Mouse (Mus musculus) midbrain, embryonic 16.5 days (tissue): ENCODE results near the gene Trim56. TPM values are rescaled to one million over a fixed set of nuclear protein-coding genes. Genes with fewer than 3 reads are reported as not detected.
"Not testable (repeated sequence)": the region's sequence is repeated elsewhere in the genome, so short reads cannot be mapped to it uniquely, and the experiment has no call there.

Experiments used
- ATAC-seq: fragments of 200-750 bp; cut with Nextera tagmentation; 2 replicates; pipeline ENCODE4 v1.8.0; 2017; ENCODE audit warnings: moderate TSS enrichment
- H3K27ac ChIP-seq: fragments of 300-500 bp; sonication (generic); 2 replicates; pipeline ENCODE4 v1.5.1; 2014; ENCODE audit warnings: mild to moderate bottlenecking, low read length, mixed read lengths
- H3K27me3 ChIP-seq: fragments of 300-500 bp; sonication (generic); 2 replicates; pipeline ENCODE4 v1.6.1; 2014; ENCODE audit warnings: low read depth, low read length, mixed read lengths; ENCODE audit not compliant: control insufficient read depth, insufficient read depth
- H3K36me3 ChIP-seq: fragments of 300-500 bp; sonication (generic); 2 replicates; pipeline ENCODE4 v1.6.1; 2014; ENCODE audit warnings: mild to moderate bottlenecking, low read length, moderate library complexity, mixed read lengths; ENCODE audit not compliant: control insufficient read depth, insufficient read depth
- H3K4me1 ChIP-seq: fragments of 300-500 bp; sonication (generic); 2 replicates; pipeline ENCODE4 v1.6.1; 2014; ENCODE audit warnings: mild to moderate bottlenecking, low read length, mixed read lengths; ENCODE audit not compliant: control insufficient read depth, insufficient read depth
- H3K4me2 ChIP-seq: fragments of 300-500 bp; sonication (generic); 2 replicates; pipeline ENCODE4 v1.6.1; 2014; ENCODE audit warnings: mild to moderate bottlenecking, low read length, mixed read lengths
- H3K4me3 ChIP-seq: fragments of 300-500 bp; sonication (generic); 2 replicates; pipeline ENCODE4 v1.5.1; 2014; ENCODE audit warnings: low read depth, mild to moderate bottlenecking, low read length, moderate library complexity, mixed read lengths
- H3K9ac ChIP-seq: fragments of 300-500 bp; sonication (generic); 2 replicates; pipeline ENCODE4 v1.6.1; 2014; ENCODE audit warnings: low read depth, low read length, mixed read lengths
- H3K9me3 ChIP-seq: fragments of 300-500 bp; sonication (generic); replicated peaks from 2 replicates; pipeline ENCODE4 v1.6.1; 2014; ENCODE audit warnings: mild to moderate bottlenecking, low read length, mixed read lengths; ENCODE audit not compliant: control insufficient read depth, poor library complexity, severe bottlenecking
- WGBS: fragments of 180-500 bp; shearing (Covaris S2); extraction: QIAGEN DNeasy Blood & Tissue Kit; methylation state at CpG from one replicate; pipeline ENCODE4 v1.1.7; 2014; 5-methylcytosine and 5-hydroxymethylcytosine counted together
- polyA plus RNA-seq: library from polyadenylated mRNA; unstranded; fragments of >200 nt; fragmentation: Nextera tagmentation; extraction: Ambion mirVana; gene quantifications from 2 replicates; pipeline ENCODE4 v1.2.1, GENCODE M21; 2015

Gene Trim56
- polyA plus RNA-seq, 1 experiment from 2014 or later: 1.8 TPM

DNA sequence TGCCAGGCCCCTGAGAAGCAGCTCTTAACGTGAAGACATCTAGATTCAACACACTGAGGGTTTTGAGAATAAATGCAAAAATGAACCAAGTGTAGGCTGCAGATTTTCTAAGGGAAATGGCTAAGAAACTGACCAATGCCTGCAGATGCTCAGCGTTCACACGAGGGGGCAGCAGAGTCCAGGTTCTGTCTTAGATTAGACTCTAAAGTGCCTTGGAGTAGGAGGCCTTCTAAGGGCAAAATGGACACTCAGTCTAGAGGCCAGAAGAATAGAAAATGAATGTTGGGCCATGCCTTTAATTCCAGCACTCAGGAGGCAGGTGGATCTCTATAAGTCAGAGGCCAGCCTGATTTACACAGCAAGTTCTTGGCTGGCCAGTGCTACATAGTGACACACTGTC, 15.5 kb upstream of the Trim56 start:
- no peak overlapping the region for H3K4me2 ChIP-seq
- WGBS: 2% methylated on average over 3 of the region's 3 CpGs
- H3K4me1 ChIP-seq: no peaks in the 10 kb centered on the region
- peak; percentile 54; the same call in 1 of the 2 replicates for ATAC-seq
- no peak overlapping the region for H3K4me3 ChIP-seq
- H3K27me3 ChIP-seq: no peaks in the 10 kb centered on the region
- no peaks in the 10 kb centered on the region for H3K36me3 ChIP-seq
- no peaks in the 10 kb centered on the region for H3K9me3 ChIP-seq
- no peak overlapping the region for H3K9ac ChIP-seq
- H3K27ac ChIP-seq: no peak overlapping the region

DNA sequence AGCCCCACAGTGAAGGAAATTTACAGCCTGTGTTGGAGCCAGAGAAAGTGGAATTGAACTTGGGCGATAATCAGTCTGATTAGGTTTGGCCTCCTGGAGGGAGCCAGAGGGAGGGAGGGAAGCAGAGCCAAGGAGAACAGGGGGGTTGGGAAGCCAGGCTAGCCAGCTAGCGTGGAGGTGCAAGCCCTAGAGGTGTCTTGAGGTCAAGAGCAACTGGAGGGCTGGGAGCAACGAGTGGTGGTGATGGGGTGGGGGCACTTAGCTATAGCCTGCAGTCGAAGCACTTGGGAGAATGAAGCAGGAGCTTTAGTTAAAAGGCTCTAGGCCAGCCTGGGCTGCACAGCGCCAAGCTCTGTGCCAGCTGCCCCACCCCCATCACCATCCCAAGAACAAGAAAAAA, 13.3 kb upstream of the Trim56 start:
- Histone ChIP-seq H3K27me3 (no peaks in the 10 kb centered on the region), H3K4me1 (no peaks in the 10 kb centered on the region), H3K9me3 (no peaks in the 10 kb centered on the region), H3K36me3 (no peaks in the 10 kb centered on the region), H3K4me3 (no peak overlapping the region), H3K4me2 (no peak overlapping the region), H3K27ac (no peak overlapping the region), H3K9ac (no peak overlapping the region)
- no peak for ATAC-seq
- WGBS: 39% methylated on average over 5 of the region's 5 CpGs

DNA sequence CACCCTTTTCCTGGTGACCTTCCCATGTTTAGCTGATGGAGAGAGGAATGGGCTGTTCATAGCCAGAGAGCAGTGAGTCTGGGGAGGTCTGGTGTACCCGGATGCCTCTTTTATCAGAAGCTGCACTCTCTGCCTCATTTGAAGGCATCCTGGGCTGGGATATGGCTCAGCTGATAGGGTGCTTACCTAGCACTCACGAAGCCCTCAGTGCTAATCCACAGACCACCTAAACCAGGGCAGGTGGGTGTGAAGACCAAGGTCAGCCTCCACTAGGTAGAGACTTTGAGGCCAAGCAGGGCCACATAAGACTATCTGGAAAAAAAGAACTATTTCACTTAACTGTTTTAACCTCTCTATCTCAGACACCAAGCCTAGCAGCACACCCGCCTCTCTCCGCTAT, 7.5 kb upstream of the Trim56 start:
- no peak overlapping the region for H3K9ac ChIP-seq
- no peak overlapping the region for H3K4me2 ChIP-seq
- H3K4me3 ChIP-seq: no peak overlapping the region
- peak overlapping the region; percentile 81 for H3K27ac ChIP-seq
- no peaks in the 10 kb centered on the region for H3K36me3 ChIP-seq
- H3K27me3 ChIP-seq: no peaks in the 10 kb centered on the region
- H3K4me1 ChIP-seq: peaks cover 14% of the 10 kb centered on the region
- no peak for ATAC-seq
- 70% methylated on average over 4 of the region's 4 CpGs for WGBS
- no peaks in the 10 kb centered on the region for H3K9me3 ChIP-seq

DNA sequence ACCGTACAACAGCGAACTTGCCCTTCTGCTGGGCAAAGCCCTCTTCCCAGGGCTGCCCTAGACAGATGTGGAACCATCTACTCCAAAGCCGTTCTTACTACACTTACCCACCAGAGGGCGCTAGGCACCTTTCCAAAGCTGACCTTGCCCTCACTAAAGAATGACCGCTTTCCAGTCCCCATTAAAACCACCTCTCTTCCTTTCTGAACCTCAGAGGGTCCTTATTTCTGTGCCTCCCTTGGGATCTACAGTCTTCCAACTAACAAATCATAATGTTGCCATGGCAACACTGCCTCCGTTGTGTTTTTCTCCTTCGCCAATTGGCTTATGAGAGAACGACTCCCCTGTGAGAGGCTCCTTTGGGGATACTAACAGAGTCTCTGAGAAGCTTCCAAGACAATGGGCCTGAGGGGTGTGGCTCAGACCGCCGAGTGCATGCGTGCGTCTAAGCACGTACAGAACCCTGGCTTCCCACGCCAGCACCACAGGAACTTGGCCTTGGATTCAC, 6.7 kb upstream of the Trim56 start:
- 4% methylated on average over 14 of the region's 14 CpGs for whole genome bisulfite sequencing
- Histone ChIP-seq H3K4me3 (no peak overlapping the region), H3K9me3 (no peaks in the 10 kb centered on the region)

DNA sequence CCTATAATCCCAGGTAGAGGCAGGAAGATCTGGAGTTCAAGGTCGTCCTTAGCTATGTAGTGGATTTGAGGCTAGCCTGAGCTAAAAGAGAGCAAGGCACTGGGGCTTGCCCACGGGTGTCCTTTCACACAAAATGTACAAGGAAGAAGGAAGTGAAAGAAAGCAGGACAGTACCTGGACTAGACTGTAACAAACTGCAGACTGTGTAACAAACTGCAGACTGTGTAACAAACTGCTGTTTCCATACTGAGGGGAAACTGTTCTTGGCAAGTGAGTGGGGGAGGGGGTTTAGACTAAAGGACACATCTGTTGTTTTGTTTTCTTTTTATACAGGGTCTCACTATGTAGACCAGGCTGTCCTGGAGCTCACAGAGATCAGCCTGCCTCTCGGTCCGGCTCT, 5.3 kb upstream of the Trim56 start:
- Histone ChIP-seq H3K4me1 (peaks cover 16% of the 10 kb centered on the region), H3K36me3 (no peaks in the 10 kb centered on the region), H3K27me3 (no peaks in the 10 kb centered on the region), H3K4me3 (no peak overlapping the region), H3K9ac (no peak overlapping the region), H3K4me2 (no peak overlapping the region), H3K27ac (no peak overlapping the region), H3K9me3 (no peaks in the 10 kb centered on the region)
- no peak for ATAC-seq
- 82% methylated on average over 4 of the region's 4 CpGs for WGBS

More for the DNA sequence above, 6.7 kb upstream of the Trim56 start:
- H3K27me3 ChIP-seq: no peaks in the 10 kb centered on the region
- 0 out of 2 replicates have a peak overlapping the region, but pooled peaks have one; percentile 38 for H3K9ac ChIP-seq
- H3K27ac ChIP-seq: peak overlapping the region; percentile 81
- ATAC-seq: peak; percentile 90
- H3K4me2 ChIP-seq: peak overlapping the region; percentile 41
- H3K4me1 ChIP-seq: peaks cover 14% of the 10 kb centered on the region
- no peaks in the 10 kb centered on the region for H3K36me3 ChIP-seq

DNA sequence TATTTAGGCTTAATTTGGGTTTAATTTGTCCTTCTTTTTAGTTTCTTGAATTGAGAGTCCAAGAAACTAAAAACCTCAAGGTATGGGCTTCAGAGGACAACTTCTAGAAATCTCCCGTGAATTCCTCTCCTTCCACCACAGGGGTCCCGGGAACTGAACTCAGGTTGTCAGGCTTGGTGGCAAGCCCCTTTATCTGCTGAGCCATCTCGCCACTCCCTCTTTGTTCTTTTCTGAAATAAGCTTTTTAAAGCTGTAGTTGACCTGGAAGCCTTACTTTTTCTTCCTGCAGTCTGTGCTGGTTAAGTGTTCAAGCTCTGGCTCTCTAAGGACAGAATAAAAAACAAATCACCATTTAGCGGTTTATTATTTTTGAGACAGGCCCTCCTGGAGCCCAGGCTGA, 2.9 kb upstream of the Trim56 start:
- no peaks in the 10 kb centered on the region for H3K27me3 ChIP-seq
- H3K9ac ChIP-seq: no peak overlapping the region
- peaks cover 22% of the 10 kb centered on the region for H3K4me1 ChIP-seq
- H3K9me3 ChIP-seq: no peaks in the 10 kb centered on the region
- H3K36me3 ChIP-seq: no peaks in the 10 kb centered on the region
- no peak for ATAC-seq
- H3K4me2 ChIP-seq: no peak overlapping the region
- WGBS: 62% methylated on average over 4 of the region's 4 CpGs
- H3K4me3 ChIP-seq: no peak overlapping the region
- no peak overlapping the region for H3K27ac ChIP-seq

DNA sequence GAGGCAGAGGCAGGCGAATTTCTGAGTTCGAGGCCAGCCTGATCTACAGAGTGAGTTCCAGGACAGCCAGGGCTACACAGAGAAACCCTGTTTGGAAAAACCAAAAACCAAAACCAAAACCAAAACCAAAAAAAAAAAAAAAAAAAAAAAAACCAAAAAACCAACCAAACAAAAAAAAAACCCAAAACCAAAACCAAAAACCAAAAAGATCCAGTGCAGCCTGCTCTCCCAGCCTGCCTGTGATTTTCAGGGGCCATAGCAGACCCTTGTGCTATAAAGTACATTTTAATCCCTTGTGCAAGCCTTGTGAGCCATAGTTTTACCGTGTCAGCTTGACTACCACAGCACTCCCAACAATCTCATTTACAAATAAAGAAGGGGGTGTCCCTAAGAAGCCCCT, 2.0 kb upstream of the Trim56 start:
- H3K27ac ChIP-seq, H3K27me3 ChIP-seq, H3K4me2 ChIP-seq, H3K4me3 ChIP-seq, H3K9ac ChIP-seq, H3K9me3 ChIP-seq, H3K36me3 ChIP-seq, ATAC-seq: not testable (repeated sequence)
- H3K4me1 ChIP-seq: peaks cover 17% of the 10 kb centered on the region
- 84% methylated on average over 3 of the region's 3 CpGs for WGBS

DNA sequence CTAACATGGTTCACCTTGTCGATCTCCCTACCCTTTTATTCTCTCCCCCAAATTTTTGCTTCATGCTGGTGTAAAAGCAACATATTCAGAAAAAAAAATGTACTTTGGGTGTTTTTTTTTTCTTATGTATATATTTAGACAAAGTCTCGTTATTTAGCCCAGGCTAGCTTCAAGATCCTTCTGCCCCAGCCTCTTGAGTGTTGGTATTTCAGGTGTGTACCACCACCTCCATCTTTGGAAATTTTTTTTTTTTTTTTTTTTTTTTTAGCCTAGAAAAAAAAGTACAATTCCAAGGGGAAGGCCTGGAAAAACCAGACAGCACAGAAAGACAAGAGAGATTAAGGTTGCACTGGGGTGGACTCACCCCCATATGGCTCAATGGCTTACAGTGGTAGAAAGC, 978 bp upstream of the Trim56 start:
- Histone ChIP-seq H3K4me3 (no peak overlapping the region), H3K9me3 (no peaks in the 10 kb centered on the region), H3K27me3 (no peaks in the 10 kb centered on the region), H3K27ac (no peak overlapping the region), H3K36me3 (no peaks in the 10 kb centered on the region), H3K4me2 (no peak overlapping the region), H3K9ac (no peak overlapping the region), H3K4me1 (peaks cover 8% of the 10 kb centered on the region)
- no peak for ATAC-seq
- 85% methylated on average over 2 of the region's 2 CpGs for WGBS

DNA sequence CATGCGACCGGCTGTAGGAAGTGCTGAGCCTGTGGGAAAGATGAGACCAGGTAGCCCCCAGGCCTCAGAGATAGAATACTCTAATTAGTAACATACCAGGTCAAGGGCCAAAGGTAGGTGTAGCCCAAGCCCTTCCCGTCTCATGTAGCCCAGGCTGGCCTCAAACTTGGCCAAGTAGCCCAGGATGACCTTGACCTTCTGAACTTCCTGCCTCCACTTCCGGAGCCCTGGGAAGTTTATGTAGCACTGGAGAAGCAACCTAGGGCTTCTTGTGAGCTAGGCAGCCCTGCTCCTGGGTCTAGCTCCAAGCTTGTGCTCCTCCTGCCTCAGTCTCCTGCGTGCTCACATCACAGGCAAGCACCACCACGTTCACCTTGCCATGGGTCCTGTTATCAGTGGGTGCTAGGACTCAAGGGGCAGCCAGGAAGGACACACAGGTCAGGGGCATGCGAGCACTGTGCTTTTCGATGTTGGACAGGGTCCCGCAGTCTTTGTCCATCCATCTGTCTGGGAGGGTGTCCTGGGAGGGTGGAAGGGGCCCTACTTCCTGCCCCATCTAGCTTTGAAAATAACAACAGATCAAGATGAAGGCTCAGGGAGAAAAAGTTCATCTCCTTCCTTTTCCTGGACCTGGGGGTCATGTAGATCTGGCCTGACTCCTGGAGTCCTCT, 983 bp downstream of the Trim56 start:
- Histone ChIP-seq H3K27me3 (no peaks in the 10 kb centered on the region), H3K9ac (peak overlapping the region; percentile 54; the same call in 1 of the 2 replicates), H3K4me2 (peak overlapping the region; percentile 51), H3K4me1 (peaks cover 8% of the 10 kb centered on the region), H3K4me3 (no peak overlapping the region), H3K36me3 (no peaks in the 10 kb centered on the region), H3K9me3 (no peaks in the 10 kb centered on the region), H3K27ac (no peak overlapping the region)
- 91% methylated on average over 9 of the region's 9 CpGs for WGBS
- ATAC-seq: no peak
